Mouse (Mus musculus): Measurements from ENCODE around the gene Mx1.
A peak's percentile ranks its signal among the peaks of the same experiment; 100 is the strongest.

Gene Mx1

GRCm38 (mm10) chr16:97462481-97463181 lies at the start of gene Mx1:
TSS of gene Mx1 (minus strand) at chr16:97462907.
- DNase-seq: no peak

- no peak for DNase-seq
These were observed 49.6 kb upstream of the Mx1 start for GRCm38 (mm10) chr16:97512347-97512751.

- no peak for DNase-seq
These were observed 48.8 kb upstream of the Mx1 start for GRCm38 (mm10) chr16:97511495-97511894.

GRCm38 (mm10) chr16:97510849-97511248 lies 48.1 kb upstream of the Mx1 start:
- no peak for DNase-seq

- no peak for DNase-seq
These were observed 45.1 kb upstream of the Mx1 start for GRCm38 (mm10) chr16:97507783-97508182.

GRCm38 (mm10) chr16:97504793-97505192 lies 42.1 kb upstream of the Mx1 start:
- peak in 1 of 2 experiments; percentile 15 for DNase-seq

- no peak for DNase-seq
These were observed 41.1 kb upstream of the Mx1 start for GRCm38 (mm10) chr16:97503849-97504248.

- no peak for DNase-seq
These were observed 38.2 kb upstream of the Mx1 start for GRCm38 (mm10) chr16:97500901-97501300.

GRCm38 (mm10) chr16:97499450-97499849 lies 36.7 kb upstream of the Mx1 start:
- DNase-seq: no peak

- DNase-seq: no peak
These were observed 35.4 kb upstream of the Mx1 start for GRCm38 (mm10) chr16:97498139-97498538.

- DNase-seq: no peak
These were observed 35.0 kb upstream of the Mx1 start for GRCm38 (mm10) chr16:97497682-97498081.

- DNase-seq: no peak
These were observed 33.3 kb upstream of the Mx1 start for GRCm38 (mm10) chr16:97496026-97496425.

- no peak for DNase-seq
These were observed 29.7 kb upstream of the Mx1 start for GRCm38 (mm10) chr16:97492369-97492768.

GRCm38 (mm10) chr16:97478655-97479054 lies 15.9 kb upstream of the Mx1 start:
- DNase-seq: no peak

- DNase-seq: no peak
These were observed 13.8 kb upstream of the Mx1 start for GRCm38 (mm10) chr16:97476524-97476923.

- no peak for DNase-seq
These were observed 12.9 kb upstream of the Mx1 start for GRCm38 (mm10) chr16:97475581-97475980.

- no peak for DNase-seq
These were observed 12.0 kb upstream of the Mx1 start for GRCm38 (mm10) chr16:97474671-97475070.

- DNase-seq: no peak
These were observed 5.5 kb upstream of the Mx1 start for GRCm38 (mm10) chr16:97467993-97468791.

- no peak for DNase-seq
These were observed 4.8 kb upstream of the Mx1 start for GRCm38 (mm10) chr16:97467472-97467871.

- no peak for DNase-seq
These were observed 3.7 kb upstream of the Mx1 start for GRCm38 (mm10) chr16:97466182-97466957.

GRCm38 (mm10) chr16:97461271-97461670 lies 1.4 kb downstream of the Mx1 start:
- no peak for DNase-seq

GRCm38 (mm10) chr16:97459831-97460230 lies 2.9 kb downstream of the Mx1 start:
- no peak for DNase-seq

- DNase-seq: no peak
These were observed 15.3 kb downstream of the Mx1 start for GRCm38 (mm10) chr16:97447386-97447785.
